Mouse (Mus musculus): ENCODE data around the gene Hax1.

DNA sequence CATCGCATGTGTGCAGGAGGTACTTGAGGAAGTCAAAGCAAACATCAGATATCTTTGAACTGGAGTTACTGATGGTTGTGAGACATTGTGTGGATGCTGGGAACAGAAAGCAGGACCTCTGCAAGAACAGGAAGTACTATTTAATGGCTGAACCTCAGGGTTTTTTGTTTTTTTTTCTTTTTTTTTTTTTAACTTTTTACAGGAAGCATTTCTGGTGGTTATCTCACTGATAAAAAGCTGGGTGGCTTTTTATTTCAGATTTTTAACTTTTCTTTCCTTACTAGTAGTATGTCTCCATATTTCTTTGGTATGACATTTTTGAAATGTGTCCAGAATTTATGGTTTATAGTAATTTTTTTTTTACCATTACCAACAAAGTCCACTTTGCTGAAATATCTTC is 37.7 kb upstream of the Hax1 start:
- TF ChIP-seq CTCF (IDR thresholded peaks at IDR 0.05; ENCODE audit: low read depth, low read length) (no peak), POLR2A (IDR thresholded peaks at IDR 0.05; ENCODE audit: borderline replicate concordance, low read depth, low read length) (no peak)
